Mouse (Mus musculus) left cerebral cortex, postnatal 10 days (tissue): Measurements from ENCODE around the gene Bloc1s1. TPM values are rescaled to one million over a fixed set of nuclear protein-coding genes. Genes with fewer than 3 reads are reported as not detected.
A peak's percentile ranks its signal among the peaks of the same experiment; 100 is the strongest.

ENCODE experiments used
- DNase-seq, 2 experiments: peaks; one replicate each; pipeline ENCODE4 v3.0.0; 2021 to 2022; ENCODE audit warnings: low spot score in 2 of 2, mixed read lengths in 1 of 2; ENCODE audit errors: extremely low spot score in 1 of 2
- intact Hi-C: fragments of 180-260 bp; cut with DNase I; formaldehyde crosslinking; loops from one replicate; pipeline ENCODE4 v1.15.1; 2025
- total RNA-seq, 2 experiments: library from RNA; stranded (reverse); gene quantifications; 2 replicates each; pipeline ENCODE4 v1.2.3; 2021

Bloc1s1 gene
- total RNA-seq, 2 experiments from 2014 or later = 84.3 to 85.3 TPM

DNA sequence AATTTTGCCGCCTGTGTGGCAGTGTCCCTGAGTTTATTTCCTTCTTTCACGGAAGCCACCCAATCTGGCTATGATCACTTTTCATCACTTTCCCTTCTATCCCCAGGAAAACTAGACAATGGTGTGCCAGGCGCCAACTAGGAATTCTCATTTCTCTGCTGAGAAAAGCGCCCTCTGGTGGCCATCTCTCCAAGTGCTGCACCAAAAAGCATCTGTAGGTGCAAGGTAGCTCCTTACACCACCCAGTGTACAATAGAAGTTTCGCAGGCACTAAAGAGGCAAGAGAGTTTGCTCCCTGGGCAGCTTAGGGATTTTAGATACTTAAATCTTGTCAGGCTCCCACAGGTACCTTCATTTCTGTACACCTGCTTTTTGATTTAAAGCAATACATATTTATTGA, 10.6 kb downstream of the Bloc1s1 start:
- intact Hi-C loops = no loop called here
- DNase-seq = peak; percentile 81 to 87

DNA sequence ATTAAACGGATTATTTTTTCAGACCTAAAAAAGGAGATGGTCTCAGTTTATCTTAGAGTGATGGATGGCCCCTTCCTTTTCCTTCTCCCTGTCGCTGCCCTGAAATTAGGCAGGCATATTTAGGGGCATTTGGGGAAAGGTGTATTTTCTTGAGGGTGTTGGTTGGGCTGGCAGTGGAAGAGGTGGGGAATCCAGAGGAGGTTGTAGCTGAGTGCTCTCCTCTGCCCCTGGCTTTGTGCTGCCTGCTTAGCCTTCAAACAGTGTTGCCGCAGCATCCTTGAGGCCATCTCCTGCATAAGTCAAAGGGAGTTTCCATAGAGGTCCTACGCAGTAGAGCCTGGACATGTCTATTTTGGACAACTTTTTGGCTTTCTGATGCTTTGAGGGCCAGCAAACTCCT, 11.0 kb downstream of the Bloc1s1 start:
- no peak for DNase-seq
- intact Hi-C loops = no loop called here

GRCm38 (mm10) chr10:128912268-128912667, 11.6 kb downstream of the Bloc1s1 start:
- intact Hi-C loops = no loop called here
- no peak for DNase-seq

GRCm38 (mm10) chr10:128911430-128911829, 12.4 kb downstream of the Bloc1s1 start:
- DNase-seq = no peak
- intact Hi-C loops = no loop called here

- DNase-seq = peak in 1 of 2 experiments; percentile 79
- intact Hi-C loops = no loop called here
These were observed 13.6 kb downstream of the Bloc1s1 start for GRCm38 (mm10) chr10:128910066-128910841.

DNA sequence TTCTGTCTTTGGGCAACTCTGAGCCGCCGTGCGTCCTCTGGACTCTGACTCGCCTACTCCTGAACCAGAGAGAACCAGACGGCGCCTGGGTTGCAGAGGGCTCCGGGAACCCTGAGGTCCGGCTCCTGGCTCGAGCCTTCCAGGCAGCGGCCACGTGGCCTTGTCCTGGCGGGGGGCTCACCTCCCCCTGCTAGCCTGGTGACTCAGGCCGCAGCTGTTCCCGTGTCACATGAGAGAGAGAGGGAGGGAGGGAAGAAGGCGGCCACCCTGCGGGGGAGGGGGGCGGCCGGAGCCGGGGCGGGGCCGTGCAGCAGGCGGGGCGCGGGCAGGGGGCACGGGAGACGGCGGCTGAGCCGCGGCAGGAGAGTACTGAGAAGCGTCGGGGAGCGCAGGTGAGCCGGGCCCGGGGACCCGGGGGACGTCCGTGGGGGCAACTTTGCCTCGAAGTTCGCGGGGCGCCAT, 14.2 kb downstream of the Bloc1s1 start:
- peak; percentile 69 to 91 for DNase-seq
- intact Hi-C loops = no loop called here

DNA sequence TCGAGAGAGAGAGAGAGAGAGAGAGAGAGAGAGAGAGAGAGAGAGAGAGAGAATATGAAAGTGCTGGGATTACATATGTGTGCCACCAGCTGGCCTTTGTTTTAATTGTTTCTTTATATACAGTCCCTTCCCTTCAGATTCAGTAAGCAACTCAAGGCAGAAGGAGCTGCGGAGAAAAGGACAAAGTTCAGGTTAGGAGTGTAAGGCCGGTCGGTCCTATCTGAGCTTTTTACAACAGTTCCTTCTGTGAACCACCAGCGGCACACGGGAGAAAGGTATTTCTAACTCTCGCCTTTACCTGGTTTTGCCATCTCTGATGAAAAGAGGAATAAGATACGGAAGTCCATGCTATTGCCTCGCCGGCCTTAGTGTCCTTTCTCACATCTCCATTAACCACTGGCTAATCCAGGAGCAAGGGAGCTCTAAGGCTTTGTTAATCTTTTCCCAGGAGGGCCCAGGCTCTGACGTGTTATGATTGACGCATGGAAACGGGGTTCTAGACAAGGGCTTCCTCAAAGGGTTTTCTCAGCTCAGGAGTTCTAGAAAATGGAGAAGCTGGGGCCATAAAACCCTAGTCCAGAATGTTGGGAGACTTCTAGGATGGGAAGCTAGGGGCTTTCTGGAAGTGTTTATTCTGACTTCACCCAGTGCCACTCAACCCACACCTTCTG, 14.9 kb downstream of the Bloc1s1 start:
- DNase-seq = no peak
- intact Hi-C loops = no loop called here

- no peak for DNase-seq
- intact Hi-C loops = no loop called here
These were observed 19.0 kb downstream of the Bloc1s1 start for GRCm38 (mm10) chr10:128904812-128905211.

- intact Hi-C loops = no loop called here
- DNase-seq = no peak
These were observed 21.3 kb downstream of the Bloc1s1 start for GRCm38 (mm10) chr10:128902409-128902988.

GRCm38 (mm10) chr10:128901409-128901808, 22.4 kb downstream of the Bloc1s1 start:
- no peak for DNase-seq
- intact Hi-C loops = no loop called here

- DNase-seq = no peak
- intact Hi-C loops = no loop called here
These were observed 23.1 kb downstream of the Bloc1s1 start, which contains the start of gene Cd63 for GRCm38 (mm10) chr10:128900698-128901097. Cd63 (plus strand) TSS chr10:128900989.

DNA sequence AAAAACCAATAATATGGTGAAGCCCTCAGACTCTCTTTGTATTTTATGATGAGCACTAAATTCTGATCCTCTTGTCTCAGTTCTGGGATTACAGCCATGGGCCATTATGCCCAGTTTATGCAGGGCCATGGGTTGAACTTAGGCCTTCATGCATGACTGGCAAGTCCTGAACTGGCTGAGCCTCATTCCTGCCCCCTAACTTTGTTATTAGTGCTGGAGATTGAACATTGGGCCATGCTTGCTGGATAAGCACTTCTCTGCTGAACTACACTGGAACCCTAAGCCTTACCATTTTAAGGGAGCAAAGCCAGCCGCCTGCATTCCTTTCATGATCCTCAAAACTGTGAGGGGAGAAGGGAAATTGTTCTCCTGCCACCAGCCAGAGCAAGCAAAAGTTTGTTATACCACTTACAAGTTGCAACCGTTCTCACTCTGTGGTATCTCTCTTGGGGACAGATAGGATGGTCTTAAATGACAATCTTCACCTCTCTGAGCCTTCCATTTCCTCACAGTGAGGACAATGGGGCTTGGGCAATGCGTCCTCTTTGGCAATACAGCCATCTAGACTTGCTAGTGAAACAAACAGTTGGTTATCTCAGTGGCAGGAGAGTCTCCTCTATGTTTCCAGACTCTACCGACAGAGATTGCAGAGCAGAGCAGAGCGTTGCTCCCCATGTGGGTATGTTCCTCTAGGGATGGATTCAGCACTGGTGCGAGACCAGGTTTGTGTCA, 23.9 kb downstream of the Bloc1s1 start:
- DNase-seq = no peak
- intact Hi-C loops = loop anchor here (10.0 kb wide), 1 partner anchor 155 kb away; the partner anchor contains the start of genes Dgka and Pym1

GRCm38 (mm10) chr10:128897501-128897900, 26.3 kb downstream of the Bloc1s1 start:
- intact Hi-C loops = loop anchor here (10.0 kb wide), 1 partner anchor 153 kb away; the partner anchor contains the start of genes Dgka and Pym1
- no peak for DNase-seq

DNA sequence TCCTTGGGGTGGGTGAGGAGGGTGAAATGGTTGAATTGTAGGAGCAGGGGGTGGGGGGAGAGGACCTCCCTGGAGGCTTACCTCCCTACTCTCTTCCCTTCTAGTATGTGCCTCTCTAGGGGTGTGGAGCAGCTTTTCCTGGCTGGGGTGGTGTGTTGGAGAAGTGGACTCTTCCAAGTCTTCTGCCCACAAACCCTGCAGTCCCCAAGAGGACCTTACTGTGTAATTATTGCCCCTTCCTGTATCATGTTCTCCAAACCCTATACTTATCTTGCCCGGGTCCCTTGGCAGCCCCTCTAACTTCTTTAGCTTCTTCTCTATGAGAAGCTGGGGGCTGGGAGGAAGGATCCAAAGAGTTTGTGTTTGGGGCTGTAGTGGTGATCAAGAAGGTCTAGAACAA, 27.0 kb downstream of the Bloc1s1 start:
- intact Hi-C loops = loop anchor here (10.0 kb wide), 1 partner anchor 152 kb away; the partner anchor contains the start of genes Dgka and Pym1
- DNase-seq = no peak

DNA sequence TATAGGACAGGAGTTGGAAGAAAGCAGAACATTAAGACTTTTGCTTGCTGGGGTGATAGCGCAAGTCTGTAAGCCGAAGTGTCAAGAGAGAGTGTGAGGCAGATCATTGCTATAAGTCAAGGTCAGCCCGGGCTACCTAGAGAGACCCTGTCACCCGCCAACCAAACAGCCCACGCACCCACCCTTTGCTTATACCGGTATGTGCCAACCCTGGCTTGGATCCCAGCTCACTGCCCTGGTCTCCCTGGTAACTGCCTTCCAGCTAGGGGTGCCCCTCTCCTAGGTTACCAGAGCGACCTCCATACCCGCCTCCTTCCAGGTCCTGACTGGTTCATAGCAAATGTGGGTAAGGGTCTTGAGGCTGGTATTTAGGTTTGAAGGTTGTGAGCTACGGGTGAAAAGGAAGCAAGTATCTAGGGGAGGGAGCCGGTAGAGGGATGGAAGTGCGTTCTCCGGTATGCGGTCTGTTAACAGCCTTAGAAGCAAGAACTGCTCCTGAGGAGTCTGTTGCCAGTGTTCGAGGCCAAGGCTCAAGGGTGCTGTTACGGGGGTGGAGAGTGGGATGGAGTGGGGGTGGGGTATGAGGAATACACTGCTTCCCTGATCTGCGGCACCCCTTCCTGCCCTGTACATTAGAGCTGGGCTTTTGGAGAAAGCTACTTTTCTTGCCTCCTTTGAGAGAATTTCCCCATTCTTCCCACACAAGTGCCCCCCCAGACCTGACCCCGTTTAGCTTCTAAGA, 27.7 kb downstream of the Bloc1s1 start:
- intact Hi-C loops = loop anchor here (10.0 kb wide), 1 partner anchor 151 kb away; the partner anchor contains the start of genes Dgka and Pym1
- DNase-seq = peak; percentile 71 to 77

GRCm38 (mm10) chr10:128895437-128895836, 28.4 kb downstream of the Bloc1s1 start:
- DNase-seq = peak; percentile 69 to 84
- intact Hi-C loops = loop anchor here (10.0 kb wide), 1 partner anchor 151 kb away; the partner anchor contains the start of genes Dgka and Pym1

- intact Hi-C loops = loop anchor here (5.0 to 10.0 kb wide), 2 partner anchors 45 to 147 kb away; partner anchors contain the start of genes Dgka and Pym1
- DNase-seq = no peak
These were observed 31.6 kb downstream of the Bloc1s1 start for GRCm38 (mm10) chr10:128892246-128892645.
